Mouse (Mus musculus) lung, postnatal 0 days (tissue): ENCODE measurements around the gene Ccdc113. TPM values are rescaled to one million over a fixed set of nuclear protein-coding genes. Genes with fewer than 3 reads are reported as not detected.

Experiments used
- ATAC-seq: fragments of 200-750 bp; cut with Nextera tagmentation; 2 replicates; pipeline ENCODE4 v1.8.0; 2017; ENCODE audit warnings: moderate library complexity
- DNase-seq: peaks from one replicate; pipeline ENCODE4 v3.0.0-alpha.2; 2016; ENCODE audit warnings: low spot score
- H3K27ac ChIP-seq: fragments of 300-500 bp; sonication (generic); 2 replicates; pipeline ENCODE4 v1.5.1; 2014; ENCODE audit warnings: antibody characterized with exemption, mild to moderate bottlenecking, low read length, mixed read lengths
- H3K27me3 ChIP-seq: fragments of 300-500 bp; sonication (generic); replicated peaks from 2 replicates; pipeline ENCODE4 v1.6.1; 2014; ENCODE audit warnings: low read length, mixed read lengths; ENCODE audit not compliant: insufficient read depth
- H3K36me3 ChIP-seq: fragments of 300-500 bp; sonication (generic); 2 replicates; pipeline ENCODE4 v1.6.1; 2014; ENCODE audit warnings: low read length, mixed read lengths; ENCODE audit not compliant: insufficient read depth
- H3K4me1 ChIP-seq: fragments of 300-500 bp; sonication (generic); 2 replicates; pipeline ENCODE4 v1.6.1; 2014; ENCODE audit warnings: antibody characterized with exemption, low read depth, low read length, mixed read lengths; ENCODE audit not compliant: insufficient read depth
- H3K4me2 ChIP-seq: fragments of 300-500 bp; sonication (generic); replicated peaks from 2 replicates; pipeline ENCODE4 v1.6.1; 2014; ENCODE audit warnings: low read depth, mild to moderate bottlenecking, low read length, moderate library complexity, mixed read lengths
- H3K4me3 ChIP-seq: fragments of 300-500 bp; sonication (generic); 2 replicates; pipeline ENCODE4 v1.5.1; 2014; ENCODE audit warnings: low read depth, low read length
- H3K9ac ChIP-seq: fragments of 300-500 bp; sonication (generic); replicated peaks from 2 replicates; pipeline ENCODE4 v1.6.1; 2014; ENCODE audit warnings: low read depth, mild to moderate bottlenecking
- H3K9me3 ChIP-seq: fragments of 300-500 bp; sonication (generic); 2 replicates; pipeline ENCODE4 v1.6.1; 2016; ENCODE audit warnings: low read length, mixed read lengths
- CTCF ChIP-seq: IDR thresholded peaks from 2 replicates; pipeline ENCODE4 v1.5.1; 2016; ENCODE audit warnings: antibody characterized with exemption, mild to moderate bottlenecking
- EP300 ChIP-seq: IDR thresholded peaks from 2 replicates; pipeline ENCODE4 v1.6.1; 2016; ENCODE audit warnings: antibody characterized with exemption, mild to moderate bottlenecking, control low read depth
- WGBS: fragments of 180-500 bp; shearing (Covaris S2); extraction: QIAGEN DNeasy Blood & Tissue Kit; methylation state at CpG from one replicate; pipeline ENCODE4 v1.1.7; 2014; 5-methylcytosine and 5-hydroxymethylcytosine counted together
- polyA plus RNA-seq: library from polyadenylated mRNA; unstranded; fragments of >200 nt; fragmentation: Nextera tagmentation; extraction: Ambion mirVana; gene quantifications from 2 replicates; pipeline ENCODE4 v1.2.1, GENCODE M21; 2015

Ccdc113 gene
- polyA plus RNA-seq, 1 experiment from 2014 or later: 13.1 TPM

GRCm38 (mm10) chr8:95528194-95528593 lies 5.7 kb upstream of the Ccdc113 start:
- H3K4me2 ChIP-seq: no peak overlapping the region
- no peaks in the 10 kb centered on the region for H3K36me3 ChIP-seq
- ATAC-seq: no peak
- no peak overlapping the region for H3K9ac ChIP-seq
- no peak overlapping the region for H3K27ac ChIP-seq
- no peaks in the 10 kb centered on the region for H3K9me3 ChIP-seq
- DNase-seq: no peak
- H3K27me3 ChIP-seq: no peaks in the 10 kb centered on the region
- no peaks in the 10 kb centered on the region for H3K4me1 ChIP-seq
- no peak overlapping the region for H3K4me3 ChIP-seq
- 89% methylated on average over 10 of the region's 10 CpGs for WGBS
- no peak for TF ChIP-seq CTCF
- no peak for TF ChIP-seq EP300

GRCm38 (mm10) chr8:95528750-95529310 lies 5.1 kb upstream of the Ccdc113 start:
- H3K27me3 ChIP-seq: no peaks in the 10 kb centered on the region
- H3K4me3 ChIP-seq: no peak overlapping the region
- H3K27ac ChIP-seq: no peak overlapping the region
- no peaks in the 10 kb centered on the region for H3K9me3 ChIP-seq
- H3K4me1 ChIP-seq: no peaks in the 10 kb centered on the region
- no peaks in the 10 kb centered on the region for H3K36me3 ChIP-seq
- no peak for ATAC-seq
- H3K4me2 ChIP-seq: no peak overlapping the region
- DNase-seq: no peak
- H3K9ac ChIP-seq: no peak overlapping the region
- WGBS: 62% methylated on average over 9 of the region's 9 CpGs
- TF ChIP-seq EP300 (no peak), CTCF (no peak; the same call in 1 of the 2 replicates)

- TF ChIP-seq EP300 (no peak), CTCF (no peak)
- H3K4me1 ChIP-seq: no peaks in the 10 kb centered on the region
- WGBS: 67% methylated on average over 4 of the region's 4 CpGs
- H3K4me3 ChIP-seq: no peak overlapping the region
- peak; percentile 13 for DNase-seq
- no peak overlapping the region for H3K4me2 ChIP-seq
- H3K9ac ChIP-seq: no peak overlapping the region
- ATAC-seq: no peak
- H3K9me3 ChIP-seq: no peaks in the 10 kb centered on the region
- no peaks in the 10 kb centered on the region for H3K36me3 ChIP-seq
- H3K27me3 ChIP-seq: no peaks in the 10 kb centered on the region
- H3K27ac ChIP-seq: no peak overlapping the region
Observed at GRCm38 (mm10) chr8:95532206-95532605, 1.7 kb upstream of the Ccdc113 start.

GRCm38 (mm10) chr8:95539487-95539886 lies 5.6 kb downstream of the Ccdc113 start:
- H3K9ac ChIP-seq: no peak overlapping the region
- WGBS: 58% methylated on average over 5 of the region's 5 CpGs
- H3K9me3 ChIP-seq: no peaks in the 10 kb centered on the region
- ATAC-seq (no peak), DNase-seq (no peak)
- no peak for TF ChIP-seq EP300
- no peak for TF ChIP-seq CTCF
- H3K27ac ChIP-seq: no peak overlapping the region
- no peaks in the 10 kb centered on the region for H3K4me1 ChIP-seq
- H3K36me3 ChIP-seq: no peaks in the 10 kb centered on the region
- H3K4me2 ChIP-seq: no peak overlapping the region
- no peak overlapping the region for H3K4me3 ChIP-seq
- no peaks in the 10 kb centered on the region for H3K27me3 ChIP-seq

- no peaks in the 10 kb centered on the region for H3K27me3 ChIP-seq
- no peak overlapping the region for H3K27ac ChIP-seq
- no peak overlapping the region for H3K4me2 ChIP-seq
- ATAC-seq (no peak), DNase-seq (no peak)
- H3K36me3 ChIP-seq: no peaks in the 10 kb centered on the region
- H3K9ac ChIP-seq: no peak overlapping the region
- WGBS: 77% methylated on average over 6 of the region's 6 CpGs
- H3K9me3 ChIP-seq: no peaks in the 10 kb centered on the region
- no peak overlapping the region for H3K4me3 ChIP-seq
- no peaks in the 10 kb centered on the region for H3K4me1 ChIP-seq
- TF ChIP-seq CTCF: no peak
- no peak for TF ChIP-seq EP300
Observed at GRCm38 (mm10) chr8:95542191-95542590, 8.3 kb downstream of the Ccdc113 start.

GRCm38 (mm10) chr8:95543065-95543464 lies 9.2 kb downstream of the Ccdc113 start:
- DNase-seq (no peak), ATAC-seq (no peak)
- TF ChIP-seq CTCF (no peak), EP300 (no peak)
- no peak overlapping the region for H3K27ac ChIP-seq
- H3K4me3 ChIP-seq: no peak overlapping the region
- no peaks in the 10 kb centered on the region for H3K36me3 ChIP-seq
- H3K9me3 ChIP-seq: no peaks in the 10 kb centered on the region
- H3K4me2 ChIP-seq: no peak overlapping the region
- no peak overlapping the region for H3K9ac ChIP-seq
- 79% methylated on average over 3 of the region's 3 CpGs for WGBS
- no peaks in the 10 kb centered on the region for H3K4me1 ChIP-seq
- H3K27me3 ChIP-seq: no peaks in the 10 kb centered on the region

- Histone ChIP-seq H3K4me2 (no peak overlapping the region), H3K4me1 (no peaks in the 10 kb centered on the region), H3K9me3 (no peaks in the 10 kb centered on the region), H3K36me3 (no peaks in the 10 kb centered on the region), H3K27me3 (no peaks in the 10 kb centered on the region), H3K27ac (no peak overlapping the region), H3K9ac (no peak overlapping the region), H3K4me3 (no peak overlapping the region)
- 74% methylated on average over 17 of the region's 17 CpGs for WGBS
- TF ChIP-seq CTCF (no peak), EP300 (no peak)
- ATAC-seq: no peak
- DNase-seq: no peak
Observed at GRCm38 (mm10) chr8:95545815-95546214, 11.9 kb downstream of the Ccdc113 start.
